Mouse (Mus musculus) megakaryocyte, embryonic 14.5 days (primary cell): ENCODE measurements around the gene Gpat3. TPM values are rescaled to one million over a fixed set of nuclear protein-coding genes. Genes with fewer than 3 reads are reported as not detected.

Experiments used
- H3K27me3 ChIP-seq: replicated peaks from 2 replicates; pipeline ENCODE3; 2012; ENCODE audit warnings: inconsistent platforms
- H3K36me3 ChIP-seq: replicated peaks from 2 replicates; pipeline ENCODE3; 2012; ENCODE audit warnings: low read length, inconsistent platforms, mixed read lengths
- H3K4me1 ChIP-seq: 2 replicates; pipeline ENCODE4 v1.6.1; 2012; ENCODE audit warnings: inconsistent platforms
- H3K4me3 ChIP-seq: replicated peaks from 2 replicates; pipeline ENCODE3; 2012; ENCODE audit warnings: moderate library complexity, mild to moderate bottlenecking, inconsistent platforms
- H3K9me3 ChIP-seq: 2 replicates; pipeline ENCODE4 v1.6.1; 2012; ENCODE audit warnings: inconsistent platforms
- FLI1 ChIP-seq: IDR thresholded peaks from 2 replicates; pipeline ENCODE4 v1.6.1; 2012; ENCODE audit warnings: low read length, inconsistent platforms, mixed read lengths
- GATA1 ChIP-seq: IDR thresholded peaks from 3 replicates; pipeline ENCODE4 v1.6.1; 2012; ENCODE audit warnings: mixed read lengths, low read length, inconsistent platforms, borderline replicate concordance
- polyA plus RNA-seq: library from polyadenylated mRNA; stranded (reverse); fragments of >175 nt; gene quantifications from 2 replicates; pipeline ENCODE4 v1.2.3, GENCODE M21; 2012; ENCODE audit warnings: low replicate concordance; ENCODE audit not compliant: insufficient read depth

Gene Gpat3
- polyA plus RNA-seq, 1 experiment = not detected

DNA sequence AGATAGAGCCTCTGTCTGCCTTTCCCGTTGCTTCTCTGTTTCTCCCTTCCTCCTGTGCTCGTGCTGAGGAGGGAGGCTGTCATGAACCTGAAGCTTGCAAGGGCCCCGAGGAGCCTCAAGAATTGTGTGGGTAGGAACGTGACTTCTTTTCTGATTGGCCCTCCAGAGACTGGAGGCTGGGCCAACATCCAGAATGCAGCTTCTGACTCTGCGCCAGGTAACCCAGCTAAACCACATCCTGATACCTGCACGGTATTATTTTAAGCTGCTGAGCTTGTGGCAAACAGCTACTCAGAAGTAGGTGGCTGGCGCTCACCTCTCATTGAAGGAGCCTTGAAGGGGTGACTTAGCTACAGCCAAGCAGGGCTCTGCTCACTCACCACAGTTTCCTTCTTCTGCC is 66.9 kb downstream of the Gpat3 start:
- Histone ChIP-seq H3K4me1 (peaks cover 10% of the 10 kb centered on the region; the same call in 1 of the 2 replicates), H3K36me3 (no peaks in the 10 kb centered on the region), H3K9me3 (no peaks in the 10 kb centered on the region), H3K27me3 (peaks cover 10% of the 10 kb centered on the region), H3K4me3 (no peak overlapping the region)
- TF ChIP-seq GATA1 (no peak), FLI1 (no peak)

DNA sequence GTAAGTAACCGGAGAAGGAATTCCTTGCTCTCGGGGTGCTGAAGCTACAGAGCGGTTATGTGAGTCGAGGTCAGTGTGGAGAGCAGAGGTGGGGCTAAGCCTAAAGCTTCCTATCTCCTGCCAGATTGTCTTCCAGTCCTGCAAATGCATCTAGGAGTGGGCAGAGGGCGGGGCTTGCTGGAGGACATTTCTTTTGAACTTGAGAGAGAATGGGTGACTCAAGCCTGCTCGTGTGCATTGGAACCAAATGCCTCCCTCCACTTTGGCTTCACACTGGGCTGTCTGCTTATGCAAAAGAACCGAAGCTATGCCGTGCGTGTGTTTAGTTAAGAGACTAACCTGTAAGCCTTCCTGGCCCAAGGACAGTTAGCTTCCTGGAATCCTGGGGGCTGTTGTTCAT is 67.8 kb downstream of the Gpat3 start:
- no peaks in the 10 kb centered on the region for H3K36me3 ChIP-seq
- no peak overlapping the region for H3K4me3 ChIP-seq
- peaks cover 10% of the 10 kb centered on the region for H3K27me3 ChIP-seq
- H3K9me3 ChIP-seq = no peaks in the 10 kb centered on the region
- no peak for TF ChIP-seq FLI1
- TF ChIP-seq GATA1 = no peak
- peaks cover 12% of the 10 kb centered on the region; the same call in 1 of the 2 replicates for H3K4me1 ChIP-seq

DNA sequence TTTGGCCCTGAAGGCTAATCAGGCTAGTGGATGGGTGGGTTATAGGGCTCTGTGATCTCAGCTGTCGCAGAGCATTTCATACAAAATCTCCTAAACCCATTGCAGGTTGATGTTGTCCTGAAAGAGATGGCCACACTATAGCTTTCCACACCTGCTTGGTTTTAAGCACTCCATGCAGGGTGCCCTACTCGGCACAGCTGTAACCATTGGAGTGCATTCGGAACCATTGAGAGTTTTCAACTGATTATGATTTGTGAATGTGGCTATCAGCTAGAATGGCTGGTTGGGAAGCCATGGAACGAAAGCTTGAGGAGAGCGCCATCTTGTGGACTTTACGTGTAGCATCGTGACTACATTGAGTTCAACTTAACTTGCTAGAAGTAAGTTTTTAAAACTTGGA is 69.5 kb downstream of the Gpat3 start:
- Histone ChIP-seq H3K4me1 (peaks cover 12% of the 10 kb centered on the region; the same call in 1 of the 2 replicates), H3K9me3 (no peaks in the 10 kb centered on the region), H3K27me3 (peaks cover 15% of the 10 kb centered on the region), H3K36me3 (no peaks in the 10 kb centered on the region), H3K4me3 (no peak overlapping the region)
- TF ChIP-seq GATA1 = no peak
- TF ChIP-seq FLI1 = no peak

DNA sequence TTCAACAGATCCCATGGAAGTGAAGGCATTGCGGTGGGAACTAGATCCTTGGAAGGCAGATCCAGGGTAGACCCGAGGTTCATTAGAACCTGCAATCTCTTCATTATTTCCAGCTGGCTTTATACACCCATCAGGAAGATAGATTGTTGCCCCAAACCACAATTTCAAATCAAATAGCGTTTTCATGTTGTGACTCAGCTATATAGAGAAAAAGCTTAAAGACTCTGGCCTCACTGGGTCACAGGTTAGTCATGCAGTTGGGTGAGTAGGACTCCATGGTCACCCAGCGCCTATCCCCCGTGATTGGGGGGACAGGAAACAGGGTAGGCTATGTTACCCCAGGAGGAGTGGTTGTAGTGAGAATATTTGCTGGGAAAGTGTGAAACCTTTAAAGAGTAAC is 69.9 kb downstream of the Gpat3 start:
- no peak for TF ChIP-seq GATA1
- no peak for TF ChIP-seq FLI1
- Histone ChIP-seq H3K4me1 (peaks cover 12% of the 10 kb centered on the region; the same call in 1 of the 2 replicates), H3K27me3 (peaks cover 18% of the 10 kb centered on the region), H3K4me3 (no peak overlapping the region), H3K9me3 (no peaks in the 10 kb centered on the region), H3K36me3 (no peaks in the 10 kb centered on the region)

DNA sequence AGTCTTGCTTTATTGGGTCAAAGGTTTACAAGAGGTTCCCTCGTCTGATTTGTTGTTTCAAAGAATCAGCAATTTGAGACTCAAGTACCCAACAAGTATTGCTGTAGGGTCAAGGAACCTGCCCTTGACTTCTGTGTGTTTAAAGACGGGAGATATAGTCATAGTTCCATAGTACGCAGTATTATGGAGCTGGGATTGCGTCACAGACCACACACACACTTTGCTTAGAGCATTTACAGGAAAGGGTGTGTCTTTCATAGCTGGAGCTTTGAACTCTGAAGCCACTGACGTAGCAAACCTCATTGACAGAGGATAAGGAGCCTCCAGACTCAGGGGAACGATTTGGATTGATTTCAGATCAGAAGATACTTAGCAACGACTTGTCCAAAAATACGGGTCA is 70.9 kb downstream of the Gpat3 start:
- Histone ChIP-seq H3K9me3 (no peaks in the 10 kb centered on the region), H3K4me3 (no peak overlapping the region), H3K4me1 (peaks cover 12% of the 10 kb centered on the region; the same call in 1 of the 2 replicates), H3K36me3 (no peaks in the 10 kb centered on the region), H3K27me3 (peaks cover 24% of the 10 kb centered on the region)
- no peak for TF ChIP-seq FLI1

DNA sequence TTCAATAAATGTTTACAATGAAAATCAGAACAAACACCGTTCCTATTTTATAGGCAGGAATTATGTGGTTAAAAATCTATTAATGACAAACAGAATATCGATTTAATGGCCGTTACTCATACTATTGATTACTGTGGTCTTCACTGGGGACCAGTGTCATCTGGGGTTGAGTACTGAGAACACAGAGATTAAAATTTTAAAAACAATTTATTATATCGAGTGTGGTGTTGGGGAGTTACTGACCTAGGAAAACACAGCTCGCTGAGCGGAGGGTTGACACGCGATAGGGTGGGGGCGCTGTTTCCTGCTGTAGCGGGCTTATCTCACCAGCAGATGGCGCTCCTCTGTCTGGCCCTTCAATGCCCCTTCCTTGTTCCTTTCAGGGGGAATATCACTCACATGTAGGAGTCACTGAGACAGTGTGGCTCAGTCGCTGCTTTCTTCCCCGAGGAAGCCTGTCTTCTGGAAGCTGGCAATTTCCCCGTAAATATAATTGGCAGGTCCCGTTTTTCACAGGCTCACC is 71.8 kb downstream of the Gpat3 start:
- Histone ChIP-seq H3K27me3 (peaks cover 24% of the 10 kb centered on the region), H3K4me1 (peaks cover 12% of the 10 kb centered on the region; the same call in 1 of the 2 replicates), H3K4me3 (peak overlapping the region; percentile 75), H3K36me3 (no peaks in the 10 kb centered on the region), H3K9me3 (no peaks in the 10 kb centered on the region)
- TF ChIP-seq GATA1 (no peak), FLI1 (no peak)

DNA sequence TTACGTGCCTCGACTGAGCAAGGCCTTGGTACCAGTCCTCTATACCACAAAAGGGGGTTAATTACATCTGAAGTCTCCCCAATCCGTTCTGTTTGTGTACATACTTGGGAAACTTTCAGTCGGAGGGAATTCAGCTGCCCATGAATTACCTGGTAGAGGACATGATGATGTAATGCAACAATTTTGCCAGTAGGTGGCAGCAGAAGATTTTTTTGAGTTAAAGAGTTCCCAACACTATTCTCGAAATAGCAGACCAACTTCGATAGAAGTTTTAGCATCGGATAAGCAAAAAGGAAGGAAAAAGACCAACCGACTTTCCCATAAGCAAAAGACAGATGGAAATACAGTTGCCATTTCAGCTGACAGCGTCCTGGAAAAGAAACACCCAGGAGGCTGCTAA is 73.6 kb downstream of the Gpat3 start:
- TF ChIP-seq FLI1 = no peak
- TF ChIP-seq GATA1 = no peak
- H3K27me3 ChIP-seq = peaks cover 16% of the 10 kb centered on the region
- no peaks in the 10 kb centered on the region for H3K36me3 ChIP-seq
- H3K4me1 ChIP-seq = peaks cover 12% of the 10 kb centered on the region; the same call in 1 of the 2 replicates
- no peak overlapping the region for H3K4me3 ChIP-seq
- H3K9me3 ChIP-seq = no peaks in the 10 kb centered on the region

DNA sequence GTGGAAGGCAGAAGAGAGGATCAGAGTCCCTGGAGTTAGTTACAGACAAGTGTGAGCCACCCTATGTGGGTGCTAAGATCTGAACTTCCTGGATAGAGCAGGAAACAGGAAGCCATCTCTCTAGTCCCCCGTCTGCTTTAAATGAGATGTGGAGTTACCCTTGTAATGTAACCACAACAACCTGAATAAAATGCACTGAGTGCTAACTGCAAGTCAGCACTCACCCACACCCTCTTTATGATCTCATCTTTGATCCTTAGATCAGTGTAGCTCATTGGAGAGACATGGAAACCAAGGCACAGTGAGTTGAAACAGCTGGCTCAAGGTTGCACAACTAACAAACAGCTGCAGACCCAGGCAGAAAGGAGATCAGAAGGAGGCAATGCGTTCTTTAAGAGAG is 84.2 kb downstream of the Gpat3 start:
- Histone ChIP-seq H3K27me3 (peaks cover 2% of the 10 kb centered on the region), H3K4me3 (no peak overlapping the region), H3K36me3 (no peaks in the 10 kb centered on the region), H3K9me3 (no peaks in the 10 kb centered on the region), H3K4me1 (no peaks in the 10 kb centered on the region)
- TF ChIP-seq GATA1 = no peak
- TF ChIP-seq FLI1 = no peak

DNA sequence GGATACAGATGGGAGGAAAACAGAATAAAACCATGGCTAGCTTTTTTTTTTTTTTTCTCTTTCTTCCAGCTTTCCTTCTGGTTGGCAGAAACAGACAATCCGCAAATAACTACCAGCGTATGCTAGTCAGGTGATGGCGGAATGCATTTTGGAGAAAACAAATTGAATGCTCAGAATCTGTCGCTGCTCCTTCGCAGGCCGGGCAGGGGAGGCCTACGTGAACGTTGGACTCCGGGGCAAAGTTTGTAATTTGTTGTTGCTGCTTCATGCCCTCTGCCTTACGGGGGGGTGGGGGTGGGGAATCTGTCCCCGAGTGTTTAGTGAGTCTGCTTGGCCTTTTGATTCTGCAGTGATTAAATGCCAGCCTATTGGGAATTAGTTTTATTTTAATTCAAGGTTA is 98.2 kb downstream of the Gpat3 start:
- H3K4me1 ChIP-seq = no peaks in the 10 kb centered on the region
- H3K4me3 ChIP-seq = no peak overlapping the region
- H3K9me3 ChIP-seq = peaks cover 13% of the 10 kb centered on the region; the same call in 1 of the 2 replicates
- H3K27me3 ChIP-seq = no peaks in the 10 kb centered on the region
- no peaks in the 10 kb centered on the region for H3K36me3 ChIP-seq
- TF ChIP-seq GATA1 = no peak
- TF ChIP-seq FLI1 = no peak

DNA sequence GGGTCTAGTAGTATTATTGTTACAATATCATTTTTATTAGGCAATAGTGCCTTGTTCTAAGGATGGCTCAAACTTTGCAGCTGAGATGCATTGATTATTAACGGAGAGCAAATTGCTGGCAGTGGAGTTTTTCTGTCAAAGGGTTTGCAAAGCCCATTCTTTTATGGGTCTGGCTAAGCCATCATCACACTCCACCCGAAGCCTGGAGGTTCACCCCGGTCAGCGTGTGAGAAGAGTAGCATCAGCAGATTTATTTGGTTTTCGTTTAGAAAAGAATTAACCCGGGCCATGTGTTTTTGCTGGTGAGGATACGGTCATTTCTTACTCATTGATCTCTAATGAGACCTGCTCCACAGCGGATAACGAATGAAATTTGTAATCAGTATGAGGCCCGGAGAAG is 99.8 kb downstream of the Gpat3 start:
- Histone ChIP-seq H3K27me3 (no peaks in the 10 kb centered on the region), H3K4me3 (no peak overlapping the region), H3K36me3 (no peaks in the 10 kb centered on the region), H3K4me1 (no peaks in the 10 kb centered on the region), H3K9me3 (peaks cover 12% of the 10 kb centered on the region; the same call in 1 of the 2 replicates)
- TF ChIP-seq GATA1 = no peak
- TF ChIP-seq FLI1 = no peak

Other genes starting within 250 kb of the Gpat3 start
- gene Coq2, start 170.6 kb upstream of the Gpat3 start, polyA plus RNA-seq = 34.3 and 77.6 TPM in 2 replicates
- 12.2 and 30.3 TPM in 2 replicates for gene Hpse, start 126.0 kb upstream of the Gpat3 start, polyA plus RNA-seq
- gene Helq, start 47.1 kb upstream of the Gpat3 start, polyA plus RNA-seq = 2.8 TPM in 1 of 2 replicates, not detected in the other
- gene Mrps18c, start 47.1 kb upstream of the Gpat3 start, polyA plus RNA-seq = 6.1 TPM in 1 of 2 replicates, not detected in the other
- 2.9 TPM in 1 of 2 replicates, not detected in the other for gene Abraxas1, start 24.7 kb upstream of the Gpat3 start, polyA plus RNA-seq